Mouse (Mus musculus) CH12.LX (cell line): ENCODE data around the gene Plekha8. TPM values are rescaled to one million over a fixed set of nuclear protein-coding genes. Genes with fewer than 3 reads are reported as not detected.

Experiments used
- DNase-seq: peaks from one replicate; pipeline ENCODE4 v3.0.0-alpha.2; 2013; ENCODE audit errors: extremely low read depth
- H3K27ac ChIP-seq: 2 replicates; pipeline ENCODE4 v1.5.1; 2012; ENCODE audit warnings: low read depth, mild to moderate bottlenecking, control low read depth, moderate library complexity; ENCODE audit not compliant: insufficient read depth
- H3K27me3 ChIP-seq: replicated peaks from 2 replicates; pipeline ENCODE3; 2012; ENCODE audit warnings: inconsistent platforms
- H3K36me3 ChIP-seq, 2 experiments: replicated peaks in 1 of 2; 2 replicates each; pipeline versions ENCODE3 to v1.6.1; 2012; ENCODE audit warnings: inconsistent platforms in 1 of 2, low read length in 1 of 2, mild to moderate bottlenecking in 1 of 2, mixed read lengths in 1 of 2, moderate library complexity in 1 of 2; ENCODE audit not compliant: control insufficient read depth in 1 of 2, insufficient read depth in 1 of 2
- H3K4me1 ChIP-seq, 2 experiments: 2 replicates each; pipeline ENCODE4 v1.6.1; 2012; ENCODE audit warnings: inconsistent platforms in 1 of 2, moderate library complexity in 1 of 2; ENCODE audit not compliant: insufficient read depth in 2 of 2, control insufficient read depth in 1 of 2
- H3K4me2 ChIP-seq: 2 replicates; pipeline ENCODE4 v1.6.1; 2012; ENCODE audit warnings: low read depth, mild to moderate bottlenecking, control low read depth; ENCODE audit not compliant: poor library complexity, insufficient read depth, severe bottlenecking
- H3K4me3 ChIP-seq, 3 experiments: fragments of 150-350 bp in 1 of 3; sonication (generic) in 1 of 3; replicated peaks in 1 of 3; 2 replicates each; pipeline versions ENCODE3 to v1.5.1; 2011 to 2012; ENCODE audit warnings: low read depth in 2 of 3, low read length in 2 of 3, mild to moderate bottlenecking in 2 of 3, moderate library complexity in 2 of 3, control low read depth in 1 of 3, improper control_type of control experiment in 1 of 3, inconsistent platforms in 1 of 3, mixed read lengths in 1 of 3; ENCODE audit not compliant: poor library complexity in 1 of 3
- H3K79me2 ChIP-seq: replicated peaks from 2 replicates; pipeline ENCODE4 v1.6.1; 2012; ENCODE audit warnings: mild to moderate bottlenecking, moderate library complexity; ENCODE audit not compliant: control insufficient read depth, poor library complexity, insufficient read depth, severe bottlenecking; ENCODE audit errors: extremely low read depth
- H3K9ac ChIP-seq: 2 replicates; pipeline ENCODE4 v1.6.1; 2012; ENCODE audit warnings: low read depth, mild to moderate bottlenecking, control low read depth, moderate library complexity; ENCODE audit not compliant: insufficient read depth
- H3K9me3 ChIP-seq: replicated peaks from 2 replicates; pipeline ENCODE3; 2012; ENCODE audit warnings: low read length, inconsistent platforms, mixed read lengths
- CHD1 ChIP-seq: IDR thresholded peaks from 2 replicates; pipeline ENCODE4 v1.6.1; 2012; ENCODE audit warnings: low read depth, low read length, improper control_type of control experiment, inconsistent platforms
- CHD2 ChIP-seq: IDR thresholded peaks from 2 replicates; pipeline ENCODE4 v1.6.1; 2011; ENCODE audit warnings: low read length, improper control_type of control experiment
- CTCF ChIP-seq, 2 experiments: IDR thresholded peaks in 1 of 2; conservative IDR thresholded peaks in 1 of 2; 2 replicates each; pipeline ENCODE4 v1.5.1; 2011 to 2012; ENCODE audit warnings: low read depth in 2 of 2, low read length in 2 of 2, improper control_type of control experiment in 1 of 2, inconsistent platforms in 1 of 2, mild to moderate bottlenecking in 1 of 2, moderate library complexity in 1 of 2
- GABPA ChIP-seq: IDR thresholded peaks from 2 replicates; pipeline ENCODE4 v1.6.1; 2012; ENCODE audit warnings: low read depth, low read length, improper control_type of control experiment, inconsistent platforms; ENCODE audit not compliant: insufficient replicate concordance
- HCFC1 ChIP-seq: IDR thresholded peaks from 2 replicates; pipeline ENCODE4 v1.6.1; 2012; ENCODE audit warnings: low read depth, mild to moderate bottlenecking, inconsistent platforms, low read length, improper control_type of control experiment
- IRF4 ChIP-seq: IDR thresholded peaks from 2 replicates; pipeline ENCODE4 v1.6.1; 2014; ENCODE audit warnings: low read depth, mild to moderate bottlenecking, inconsistent platforms, low read length, improper control_type of control experiment
- JUN ChIP-seq: IDR thresholded peaks from 2 replicates; pipeline ENCODE4 v1.6.1; 2011; ENCODE audit warnings: low read depth, mild to moderate bottlenecking, low read length, improper control_type of control experiment, moderate library complexity; ENCODE audit not compliant: insufficient read depth
- JUND ChIP-seq: conservative IDR thresholded peaks from 2 replicates; pipeline ENCODE4 v1.6.1; 2011; ENCODE audit warnings: low read depth, low read length, improper control_type of control experiment
- KAT2A ChIP-seq: IDR thresholded peaks from 2 replicates; pipeline ENCODE4 v1.6.1; 2012; ENCODE audit warnings: low read length, improper control_type of control experiment, inconsistent platforms; ENCODE audit not compliant: insufficient replicate concordance
- MAZ ChIP-seq: IDR thresholded peaks from 2 replicates; pipeline ENCODE4 v1.6.1; 2012; ENCODE audit warnings: low read depth, mild to moderate bottlenecking, inconsistent platforms, low read length, improper control_type of control experiment, moderate library complexity
- MEF2A ChIP-seq: IDR thresholded peaks from 2 replicates; pipeline ENCODE4 v1.6.1; 2014; ENCODE audit warnings: low read depth, mild to moderate bottlenecking, inconsistent platforms, low read length, improper control_type of control experiment, borderline replicate concordance
- NELFE ChIP-seq: IDR thresholded peaks from 2 replicates; pipeline ENCODE4 v1.6.1; 2011; ENCODE audit warnings: low read depth, low read length, improper control_type of control experiment
- NRF1 ChIP-seq: IDR thresholded peaks from 2 replicates; pipeline ENCODE4 v1.6.1; 2014; ENCODE audit warnings: low read depth, mild to moderate bottlenecking, inconsistent platforms, low read length, improper control_type of control experiment, moderate library complexity
- POLR2AphosphoS2 ChIP-seq: IDR thresholded peaks from 2 replicates; pipeline ENCODE4 v1.6.1; 2011; ENCODE audit warnings: low read depth, low read length, improper control_type of control experiment
- SIN3A ChIP-seq: IDR thresholded peaks from 2 replicates; pipeline ENCODE4 v1.6.1; 2012; ENCODE audit warnings: low read length, improper control_type of control experiment, inconsistent platforms
- TBP ChIP-seq: conservative IDR thresholded peaks from 2 replicates; pipeline ENCODE4 v1.6.1; 2011; ENCODE audit warnings: low read depth, low read length, improper control_type of control experiment
- UBTF ChIP-seq: IDR thresholded peaks from 2 replicates; pipeline ENCODE4 v1.6.1; 2012; ENCODE audit warnings: low read depth, mild to moderate bottlenecking, inconsistent platforms, low read length, improper control_type of control experiment, moderate library complexity
- dilution Hi-C: fragments of 300-500 bp; cut with MboI; formaldehyde crosslinking; loops from 2 replicates; pipeline ENCODE4 v1.14.3; 2020; ENCODE audit warnings: low sequenced_read_pairs; ENCODE audit not compliant: extremely low pct_unique_long_range_greater_than_20kb, extremely low pct_ligation_motif_present
- in situ Hi-C: fragments of 300-500 bp; cut with MboI; formaldehyde crosslinking; loops from 3 replicates; pipeline ENCODE4 v1.14.3; 2019; ENCODE audit warnings: low sequenced_read_pairs, low pct_ligation_motif_present, low pct_unique_long_range_greater_than_20kb, mixed read lengths
- polyA plus RNA-seq: library from polyadenylated mRNA; unstranded; fragments of >175 nt; gene quantifications from 2 replicates; pipeline ENCODE4 v1.2.1, GENCODE M21; 2012; ENCODE audit warnings: low read depth; ENCODE audit not compliant: insufficient read length
- total RNA-seq, 2 experiments: library from RNA; depleted of rRNA; stranded (reverse); fragments of 300-350 nt in 1 of 2; fragments of >200 nt in 1 of 2; gene quantifications; 2 replicates each; pipeline ENCODE4 v1.2.3; 2012 to 2014

The Plekha8 gene
- total and polyA plus RNA-seq, 3 experiments = 5.8 to 10.2 (median 9.8) TPM

DNA sequence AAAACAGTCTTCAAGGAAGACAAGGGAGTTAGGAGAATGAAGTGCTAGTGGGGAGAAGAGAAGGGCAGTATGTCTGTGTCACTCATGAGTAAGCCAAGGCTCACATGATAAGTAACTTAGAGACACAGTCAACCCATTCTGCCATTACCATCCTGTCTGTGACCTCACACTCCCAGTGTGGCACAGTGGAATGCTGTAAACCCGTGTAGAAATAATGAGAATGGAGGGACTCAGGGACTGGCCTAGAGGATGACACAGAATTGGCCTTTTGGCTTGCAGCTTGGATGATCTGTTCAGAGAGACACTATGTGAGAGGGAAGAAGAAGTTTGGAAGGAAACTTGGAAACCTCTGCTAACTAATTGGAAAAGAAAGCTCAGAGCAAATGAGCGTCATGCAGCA, 8.0 kb downstream of the Plekha8 start:
- Histone ChIP-seq H3K4me1 (no peaks in the 10 kb centered on the region), H3K27ac (no peak overlapping the region), H3K27me3 (no peaks in the 10 kb centered on the region), H3K79me2 (no peaks in the 10 kb centered on the region), H3K9ac (no peak overlapping the region), H3K4me2 (no peak overlapping the region), H3K36me3 (peaks cover 0 to 6% of the 10 kb centered on the region in 2 experiments), H3K9me3 (peaks cover 4% of the 10 kb centered on the region), H3K4me3 (no peak overlapping the region)
- TF ChIP-seq MAZ = no peak
- TF ChIP-seq CTCF (conservative IDR thresholded peaks at IDR 0.05 in 1 of 2, IDR thresholded peaks at IDR 0.05 in 1 of 2; ENCODE audit: low read depth in 2 of 2, low read length in 2 of 2) = no peak
- no peak for TF ChIP-seq KAT2A
- TF ChIP-seq CHD1 = no peak
- no peak for TF ChIP-seq MEF2A
- TF ChIP-seq NRF1 = no peak
- no peak for TF ChIP-seq SIN3A
- TF ChIP-seq JUN = no peak
- no peak for TF ChIP-seq UBTF
- no peak for TF ChIP-seq JUND
- no peak for TF ChIP-seq GABPA
- no peak for TF ChIP-seq HCFC1
- no peak for TF ChIP-seq IRF4
- no peak for TF ChIP-seq NELFE
- no peak for TF ChIP-seq POLR2AphosphoS2
- TF ChIP-seq TBP = no peak
- in situ Hi-C loops (no loop called here), dilution Hi-C loops (no loop called here)
- DNase-seq = no peak

GRCm38 (mm10) chr6:54604001-54604715, 9.2 kb downstream of the Plekha8 start:
- Histone ChIP-seq H3K4me1 (no peaks in the 10 kb centered on the region), H3K27me3 (no peaks in the 10 kb centered on the region), H3K27ac (no peak overlapping the region), H3K4me2 (no peak overlapping the region), H3K4me3 (no peak overlapping the region), H3K79me2 (no peaks in the 10 kb centered on the region), H3K36me3 (peaks cover 0 to 6% of the 10 kb centered on the region in 2 experiments), H3K9ac (no peak overlapping the region), H3K9me3 (peaks cover 4% of the 10 kb centered on the region)
- no peak for TF ChIP-seq CHD2
- DNase-seq = no peak
- dilution Hi-C loops (no loop called here), in situ Hi-C loops (no loop called here)
